Mouse (Mus musculus) lung, embryonic 15.5 days (tissue): Measurements from ENCODE around the gene 2810408A11Rik. TPM values are rescaled to one million over a fixed set of nuclear protein-coding genes. Genes with fewer than 3 reads are reported as not detected.
A peak's percentile ranks its signal among the peaks of the same experiment; 100 is the strongest.
"Not testable (repeated sequence)": the region's sequence is repeated elsewhere in the genome, so short reads cannot be mapped to it uniquely, and the experiment has no call there.

Source experiments
- ATAC-seq: fragments of 200-750 bp; cut with Nextera tagmentation; 2 replicates; pipeline ENCODE4 v1.8.0; 2017; ENCODE audit warnings: moderate number of reproducible peaks, borderline replicate concordance; ENCODE audit not compliant: low FRiP score, low TSS enrichment; ENCODE audit errors: extremely low read depth
- H3K27ac ChIP-seq: fragments of 300-500 bp; sonication (generic); 2 replicates; pipeline ENCODE4 v1.5.1; 2015; ENCODE audit warnings: moderate library complexity, mild to moderate bottlenecking, inconsistent platforms
- H3K27me3 ChIP-seq: fragments of 300-500 bp; sonication (generic); 2 replicates; pipeline ENCODE4 v1.6.1; 2015; ENCODE audit warnings: inconsistent platforms
- H3K36me3 ChIP-seq: fragments of 300-500 bp; sonication (generic); 2 replicates; pipeline ENCODE4 v1.6.1; 2015; ENCODE audit warnings: inconsistent platforms
- H3K4me1 ChIP-seq: fragments of 300-500 bp; sonication (generic); 2 replicates; pipeline ENCODE4 v1.6.1; 2015; ENCODE audit warnings: inconsistent platforms
- H3K4me2 ChIP-seq: fragments of 300-500 bp; sonication (generic); 2 replicates; pipeline ENCODE4 v1.6.1; 2015; ENCODE audit warnings: inconsistent platforms, mild to moderate bottlenecking, moderate library complexity
- H3K4me3 ChIP-seq: fragments of 300-500 bp; sonication (generic); 2 replicates; pipeline ENCODE4 v1.5.1; 2015; ENCODE audit warnings: mild to moderate bottlenecking, inconsistent platforms
- H3K9ac ChIP-seq: fragments of 300-500 bp; sonication (generic); 2 replicates; pipeline ENCODE4 v1.6.1; 2015; ENCODE audit warnings: inconsistent platforms
- H3K9me3 ChIP-seq: fragments of 300-500 bp; sonication (generic); 2 replicates; pipeline ENCODE4 v1.6.1; 2016; ENCODE audit warnings: inconsistent platforms
- WGBS: fragments of 180-500 bp; shearing (Covaris S2); methylation state at CpG from one replicate; pipeline ENCODE4 v1.1.7; 2015; 5-methylcytosine and 5-hydroxymethylcytosine counted together
- polyA plus RNA-seq: library from polyadenylated mRNA; unstranded; fragments of >200 nt; fragmentation: Nextera tagmentation; extraction: Ambion mirVana; gene quantifications from 2 replicates; pipeline ENCODE4 v1.2.1, GENCODE M21; 2015

2810408A11Rik gene
- polyA plus RNA-seq, 1 experiment from 2014 or later: 13.0 TPM

DNA sequence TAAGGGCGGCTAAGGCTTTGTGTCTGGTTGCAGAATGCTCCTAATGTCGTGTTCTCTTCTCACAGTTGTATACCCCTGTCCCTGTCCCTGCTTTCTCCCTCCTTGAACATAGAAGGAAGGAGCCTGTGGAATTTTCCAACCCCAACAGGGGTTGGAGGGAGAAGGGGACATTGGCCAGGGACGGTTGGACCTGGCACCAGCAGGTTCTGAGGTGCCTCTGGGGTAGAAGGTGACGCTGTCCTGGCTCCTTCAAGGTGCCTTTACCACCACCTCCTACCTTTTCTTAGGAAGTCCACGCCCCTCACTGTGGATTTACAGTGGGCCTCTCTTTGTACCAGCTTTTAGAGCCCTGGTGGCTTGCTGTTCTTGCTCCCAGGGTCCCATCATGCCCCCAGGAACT lies 37.0 kb upstream of the 2810408A11Rik start:
- H3K27ac ChIP-seq: no peak overlapping the region
- peaks cover 34% of the 10 kb centered on the region for H3K4me1 ChIP-seq
- H3K36me3 ChIP-seq: no peaks in the 10 kb centered on the region; the same call in 1 of the 2 replicates
- no peak overlapping the region for H3K9ac ChIP-seq
- H3K9me3 ChIP-seq: no peaks in the 10 kb centered on the region
- peaks cover 40% of the 10 kb centered on the region for H3K27me3 ChIP-seq
- no peak for ATAC-seq
- no peak overlapping the region for H3K4me3 ChIP-seq
- H3K4me2 ChIP-seq: no peak overlapping the region
- WGBS: 64% methylated on average over 5 of the region's 5 CpGs

DNA sequence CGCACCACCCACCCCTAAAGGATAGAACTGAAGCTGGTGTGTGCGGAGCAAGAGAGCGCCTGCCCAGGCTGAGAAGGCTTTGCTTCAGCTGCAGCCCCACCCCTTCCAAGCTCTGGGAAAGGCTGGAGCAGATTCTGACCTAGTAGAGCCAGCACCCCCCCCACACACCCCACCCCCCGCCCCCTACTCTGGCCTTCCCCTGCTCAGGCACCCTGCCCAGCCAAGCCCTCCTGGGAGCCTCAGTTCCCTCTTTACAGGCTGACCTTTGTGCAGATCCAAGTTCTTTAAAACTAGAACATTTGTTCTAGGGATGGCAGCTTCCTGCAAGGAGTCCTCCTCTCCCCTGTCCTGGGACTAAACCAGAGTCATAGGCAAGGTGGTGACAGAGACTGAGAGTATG lies 36.6 kb upstream of the 2810408A11Rik start:
- ATAC-seq: no peak
- H3K4me2 ChIP-seq: peak overlapping the region; percentile 99; the same call in 1 of the 2 replicates
- H3K4me3 ChIP-seq: no peak overlapping the region

DNA sequence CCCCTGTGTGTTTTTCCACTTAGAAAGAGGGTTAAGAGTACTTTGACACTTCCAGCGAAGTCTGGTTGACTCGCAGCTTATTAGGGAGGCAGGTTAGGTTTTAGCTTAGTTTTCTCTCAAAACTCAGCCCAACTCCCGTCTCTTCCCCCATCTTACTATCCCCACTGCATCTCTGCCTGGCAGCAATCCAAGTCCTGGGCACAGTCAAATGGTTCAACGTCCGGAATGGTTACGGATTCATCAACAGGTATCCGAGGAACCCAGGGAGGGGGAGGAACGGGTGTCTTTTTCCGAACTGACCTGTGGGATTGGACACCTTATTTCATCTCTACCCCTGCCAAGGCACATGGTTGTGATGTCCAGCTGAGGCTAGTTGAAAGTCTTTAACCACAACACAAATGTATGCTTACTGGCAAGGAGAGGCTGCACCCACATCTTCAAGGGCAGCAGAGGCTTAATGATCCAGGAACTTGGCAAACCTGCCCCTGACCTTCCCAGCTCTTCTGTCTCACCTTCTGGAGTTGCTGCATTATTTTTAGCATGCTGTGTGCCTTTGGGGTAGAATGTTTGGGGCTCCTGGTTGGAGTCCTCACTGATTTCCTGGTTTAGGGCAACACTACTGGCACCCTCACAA lies 36.0 kb upstream of the 2810408A11Rik start:
- Histone ChIP-seq H3K4me3 (peak overlapping the region; percentile 53), H3K27me3 (peaks cover 40% of the 10 kb centered on the region), H3K4me1 (peaks cover 34% of the 10 kb centered on the region), H3K36me3 (no peaks in the 10 kb centered on the region), H3K27ac (no peak overlapping the region), H3K9ac (no peak overlapping the region), H3K4me2 (peak overlapping the region; percentile 99), H3K9me3 (no peaks in the 10 kb centered on the region)
- ATAC-seq: no peak
- WGBS: 22% methylated on average over 9 of the region's 9 CpGs

More for the DNA sequence above, 36.6 kb upstream of the 2810408A11Rik start:
- Histone ChIP-seq H3K4me1 (peaks cover 34% of the 10 kb centered on the region), H3K9me3 (no peaks in the 10 kb centered on the region), H3K9ac (no peak overlapping the region), H3K36me3 (no peaks in the 10 kb centered on the region), H3K27ac (no peak overlapping the region), H3K27me3 (peaks cover 40% of the 10 kb centered on the region)
- 43% methylated on average over 4 of the region's 4 CpGs for WGBS

DNA sequence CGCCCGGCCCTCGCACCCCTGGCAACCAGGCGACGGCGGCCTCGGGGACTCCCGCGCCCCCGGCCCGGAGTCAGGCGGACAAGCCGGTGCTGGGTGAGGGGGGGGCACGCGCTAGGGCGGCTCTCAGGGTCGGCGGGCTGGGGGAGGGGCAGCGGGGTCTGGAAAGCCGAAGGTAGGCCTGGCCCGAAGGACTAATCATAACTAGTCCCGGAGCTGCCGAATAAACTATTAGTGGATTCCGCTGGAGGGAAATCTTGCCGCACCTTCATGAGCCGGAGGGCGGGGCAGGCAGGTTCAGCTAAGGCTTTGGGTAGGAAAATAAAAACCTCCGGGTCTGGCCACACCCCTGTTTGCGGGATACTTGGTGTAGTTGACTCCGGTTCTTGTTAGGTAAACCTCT lies 35.4 kb upstream of the 2810408A11Rik start:
- H3K27me3 ChIP-seq: peaks cover 40% of the 10 kb centered on the region
- H3K9ac ChIP-seq: peak overlapping the region; percentile 44
- H3K4me3 ChIP-seq: peak overlapping the region; percentile 53
- no peaks in the 10 kb centered on the region for H3K36me3 ChIP-seq
- peak overlapping the region; percentile 99 for H3K4me2 ChIP-seq
- no peaks in the 10 kb centered on the region for H3K9me3 ChIP-seq
- WGBS: 1% methylated on average over 30 of the region's 30 CpGs
- no peak overlapping the region for H3K27ac ChIP-seq
- ATAC-seq: no peak
- H3K4me1 ChIP-seq: peaks cover 34% of the 10 kb centered on the region

DNA sequence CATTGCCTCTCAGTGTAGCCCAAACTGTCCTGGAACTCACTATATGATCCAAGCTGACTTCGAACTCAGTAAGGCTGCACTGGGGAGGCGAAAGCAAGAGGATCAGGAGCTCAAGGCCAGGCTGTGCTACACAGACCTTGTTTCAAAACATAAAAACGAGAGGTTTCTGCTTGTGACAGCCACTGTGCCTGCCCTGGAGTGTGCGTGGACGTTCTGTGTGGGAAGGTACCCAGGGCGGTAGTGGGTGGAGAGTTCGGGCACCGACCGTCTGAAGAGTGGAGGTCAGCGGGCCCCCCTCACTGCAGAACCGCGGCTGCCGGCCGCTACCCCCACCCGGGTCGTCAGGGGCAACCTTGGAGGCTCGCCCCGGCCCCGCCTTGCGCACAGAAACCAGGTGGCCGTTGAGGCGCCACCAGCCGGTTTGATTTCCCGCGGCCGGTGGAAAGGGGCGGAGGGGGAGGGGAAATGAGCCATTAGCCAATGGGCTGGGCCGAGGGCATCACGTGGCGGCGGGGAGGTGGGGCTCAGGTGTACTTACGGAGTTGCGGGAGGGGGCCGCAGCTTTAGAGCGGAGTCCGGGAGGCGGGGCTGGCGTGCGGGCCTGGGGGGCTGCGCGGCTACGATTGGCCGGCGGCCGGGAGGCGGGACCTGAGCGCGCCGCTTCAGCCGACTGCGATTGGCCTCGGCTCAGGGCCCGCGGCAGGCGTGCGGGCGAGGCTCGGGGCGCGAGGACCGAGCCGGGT lies 34.5 kb upstream of the 2810408A11Rik start, which contains the start of gene Ybx2:
Gene Ybx2, plus strand, starts transcription at position 660 of the 743 bp plus-strand sequence.
- no peak within 1 kb of the TSS for H3K27ac ChIP-seq
- WGBS: 3% methylated on average over 46 of the region's 62 CpGs
- peak; percentile 76 for ATAC-seq

DNA sequence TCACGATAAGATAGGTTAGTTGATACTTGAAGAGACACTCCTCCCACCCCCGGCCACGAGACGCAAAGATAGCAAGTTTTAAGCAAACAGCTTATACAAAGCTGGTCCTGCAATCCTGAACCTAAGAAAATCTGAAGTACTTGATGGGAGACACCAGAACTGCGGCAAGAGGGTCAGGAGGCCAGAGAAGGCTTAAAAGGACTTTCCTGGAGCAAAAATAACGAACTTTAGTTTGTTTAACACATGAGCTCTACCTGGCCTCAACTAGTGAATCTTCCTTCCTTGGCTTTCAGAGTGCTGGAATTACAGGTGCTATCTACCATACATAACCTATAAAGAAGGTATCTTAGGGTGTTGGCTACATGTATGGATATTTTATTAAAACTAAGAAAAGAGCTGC lies 33.9 kb upstream of the 2810408A11Rik start:
- Histone ChIP-seq H3K4me3 (peak overlapping the region; percentile 15; the same call in 1 of the 2 replicates), H3K27ac (no peak overlapping the region), H3K4me1 (peaks cover 34% of the 10 kb centered on the region), H3K27me3 (peaks cover 40% of the 10 kb centered on the region), H3K36me3 (no peaks in the 10 kb centered on the region), H3K9me3 (no peaks in the 10 kb centered on the region), H3K9ac (no peak overlapping the region), H3K4me2 (peak overlapping the region; percentile 99)
- WGBS: 12% methylated on average over 6 of the region's 6 CpGs
- ATAC-seq: no peak

More for the DNA sequence above, 34.5 kb upstream of the 2810408A11Rik start, which contains the start of gene Ybx2:
- Histone ChIP-seq H3K9ac (peak within 1 kb of the TSS; percentile 44), H3K4me2 (peak within 1 kb of the TSS; percentile 99), H3K27me3 (peaks cover 40% of the 10 kb centered on the region), H3K36me3 (no peaks in the 10 kb centered on the region), H3K9me3 (no peaks in the 10 kb centered on the region), H3K4me3 (peak within 1 kb of the TSS; percentile 53), H3K4me1 (peaks cover 34% of the 10 kb centered on the region)

DNA sequence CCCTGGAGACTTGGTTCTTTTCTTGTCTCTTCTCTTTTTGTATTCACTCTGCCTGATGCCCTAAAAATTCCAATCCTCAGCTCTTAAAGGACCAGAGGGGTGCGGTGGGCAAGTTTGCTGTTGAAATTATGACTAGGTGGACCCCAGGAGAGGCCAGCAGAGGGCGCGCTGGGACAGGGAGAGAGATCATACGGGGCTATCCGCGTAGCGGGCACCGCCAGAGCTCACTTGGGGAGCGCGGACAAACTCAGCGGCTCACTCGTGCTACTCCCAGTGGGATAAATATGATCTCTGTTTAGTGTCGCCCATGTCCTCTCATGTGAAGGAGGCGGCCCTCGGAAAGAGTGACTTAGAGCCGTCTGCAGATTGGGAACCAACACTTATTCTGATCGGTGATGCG lies 33.4 kb upstream of the 2810408A11Rik start:
- Histone ChIP-seq H3K4me3 (peak overlapping the region; percentile 15), H3K4me2 (peak overlapping the region; percentile 99), H3K9ac (no peak overlapping the region), H3K27ac (no peak overlapping the region), H3K27me3 (peaks cover 40% of the 10 kb centered on the region), H3K9me3 (no peaks in the 10 kb centered on the region), H3K4me1 (peaks cover 34% of the 10 kb centered on the region), H3K36me3 (no peaks in the 10 kb centered on the region)
- ATAC-seq: peak; percentile 53; the same call in 1 of the 2 replicates
- WGBS: 0% methylated on average over 18 of the region's 18 CpGs

DNA sequence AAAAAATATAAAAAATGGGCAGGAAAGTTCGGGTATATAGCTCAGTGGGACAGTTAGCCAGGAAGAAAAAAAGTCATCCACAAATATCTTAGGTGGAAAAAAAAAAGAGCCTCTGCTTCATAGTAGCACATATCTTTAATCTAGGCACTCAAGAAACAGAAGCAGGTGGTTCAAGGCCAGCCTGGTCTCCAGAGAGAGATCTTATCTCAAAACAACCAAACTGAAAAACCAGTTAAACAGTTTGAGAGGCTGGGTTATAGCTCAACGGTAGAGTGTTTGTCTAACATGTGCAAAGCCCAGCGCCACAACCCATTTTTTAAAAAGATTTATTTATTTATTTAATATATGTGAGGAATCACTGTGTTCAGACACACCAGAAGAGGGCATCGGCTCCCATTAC lies 32.3 kb upstream of the 2810408A11Rik start:
- ATAC-seq: no peak
- no peak overlapping the region for H3K4me3 ChIP-seq
- H3K4me1 ChIP-seq: peaks cover 34% of the 10 kb centered on the region
- no peak overlapping the region for H3K27ac ChIP-seq
- no peaks in the 10 kb centered on the region for H3K9me3 ChIP-seq
- H3K27me3 ChIP-seq: peaks cover 32% of the 10 kb centered on the region
- no peak overlapping the region for H3K4me2 ChIP-seq
- WGBS: 54% methylated on average over 4 of the region's 4 CpGs
- H3K36me3 ChIP-seq: no peaks in the 10 kb centered on the region
- no peak overlapping the region for H3K9ac ChIP-seq

DNA sequence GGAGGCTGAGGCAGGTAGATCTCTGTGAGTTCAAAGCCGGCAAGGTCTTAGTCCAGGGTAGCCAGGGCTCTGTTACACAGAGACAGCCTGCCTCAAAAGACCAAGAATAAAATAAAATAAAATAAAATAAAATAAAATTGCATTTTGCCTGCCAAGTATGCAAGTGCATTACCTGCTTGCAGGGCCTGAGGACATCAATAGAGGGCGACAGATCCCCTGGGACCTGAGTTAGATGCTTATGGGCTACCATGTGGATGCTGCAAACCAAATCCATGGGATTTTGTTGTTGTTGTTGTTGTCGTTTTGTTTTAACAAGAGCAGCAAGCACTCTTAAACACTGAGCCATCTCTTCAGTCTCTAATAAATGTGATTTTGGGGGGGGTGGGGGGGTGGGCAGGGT lies 31.5 kb upstream of the 2810408A11Rik start:
- H3K4me1 ChIP-seq: peaks cover 31% of the 10 kb centered on the region

DNA sequence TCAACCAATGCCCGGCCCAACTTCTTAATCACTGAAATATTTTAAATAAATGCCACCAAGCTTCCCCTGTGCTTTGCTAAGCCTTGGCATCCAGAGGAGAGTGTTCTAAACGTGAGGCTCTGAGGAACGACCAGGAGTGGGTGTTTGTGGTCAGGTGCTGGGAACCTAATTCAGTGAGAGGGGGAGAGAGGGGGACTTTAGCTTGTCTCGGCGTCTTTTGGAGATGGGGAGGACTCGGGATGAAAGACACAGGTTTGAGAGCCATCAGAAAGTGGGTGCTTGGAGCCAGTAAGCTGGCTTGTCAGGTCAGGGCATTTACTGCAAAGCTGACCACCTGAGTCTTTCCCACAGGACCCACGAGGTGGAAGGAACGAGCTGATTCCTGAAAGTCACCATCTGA lies 31.0 kb upstream of the 2810408A11Rik start:
- Histone ChIP-seq H3K9me3 (no peaks in the 10 kb centered on the region), H3K9ac (no peak overlapping the region), H3K27me3 (peaks cover 19% of the 10 kb centered on the region), H3K4me1 (peaks cover 26% of the 10 kb centered on the region), H3K4me2 (no peak overlapping the region), H3K4me3 (no peak overlapping the region), H3K36me3 (no peaks in the 10 kb centered on the region), H3K27ac (no peak overlapping the region)
- ATAC-seq: no peak
- 64% methylated on average over 8 of the region's 8 CpGs for WGBS

More for the DNA sequence above, 31.5 kb upstream of the 2810408A11Rik start:
- ATAC-seq: no peak
- peaks cover 23% of the 10 kb centered on the region for H3K27me3 ChIP-seq
- H3K9me3 ChIP-seq: no peaks in the 10 kb centered on the region
- no peaks in the 10 kb centered on the region for H3K36me3 ChIP-seq
- no peak overlapping the region for H3K4me3 ChIP-seq
- WGBS: 29% methylated on average over 3 of the region's 3 CpGs
- H3K9ac ChIP-seq: no peak overlapping the region
- H3K4me2 ChIP-seq: no peak overlapping the region
- no peak overlapping the region for H3K27ac ChIP-seq

DNA sequence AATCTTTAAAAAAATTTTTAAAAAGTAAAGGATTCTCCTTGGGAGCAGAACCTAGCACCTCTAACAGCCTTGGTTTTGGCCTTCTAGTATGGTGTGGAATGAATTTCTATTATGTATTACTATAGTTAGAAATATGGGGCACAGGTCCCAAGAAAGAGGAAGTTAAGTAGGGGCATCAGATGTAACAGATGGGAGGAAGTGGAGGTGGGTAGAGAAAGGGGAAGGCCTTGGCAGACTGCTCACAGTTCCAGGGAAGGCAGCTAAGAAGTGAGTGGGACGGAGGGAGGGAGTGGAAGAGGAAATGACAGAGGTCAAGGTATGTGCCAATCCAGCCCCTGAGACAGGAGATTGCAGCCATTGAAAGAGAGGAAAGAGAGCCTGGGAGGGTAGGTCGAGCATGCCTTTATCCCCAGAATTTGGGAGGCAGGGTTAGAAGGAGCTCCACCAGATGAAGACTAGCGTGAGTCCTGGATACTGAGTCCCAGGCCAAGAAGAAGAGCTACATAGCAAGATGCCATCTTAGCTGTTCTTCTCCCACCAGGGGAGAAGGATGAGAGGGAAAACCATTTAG lies 30.3 kb upstream of the 2810408A11Rik start:
- H3K4me3 ChIP-seq: no peak overlapping the region
- 67% methylated on average over 3 of the region's 3 CpGs for WGBS
- H3K27ac ChIP-seq: no peak overlapping the region
- no peak overlapping the region for H3K4me2 ChIP-seq
- no peaks in the 10 kb centered on the region for H3K36me3 ChIP-seq
- ATAC-seq: no peak
- H3K9me3 ChIP-seq: no peaks in the 10 kb centered on the region
- H3K4me1 ChIP-seq: peaks cover 19% of the 10 kb centered on the region
- no peak overlapping the region for H3K9ac ChIP-seq
- peaks cover 11% of the 10 kb centered on the region for H3K27me3 ChIP-seq

DNA sequence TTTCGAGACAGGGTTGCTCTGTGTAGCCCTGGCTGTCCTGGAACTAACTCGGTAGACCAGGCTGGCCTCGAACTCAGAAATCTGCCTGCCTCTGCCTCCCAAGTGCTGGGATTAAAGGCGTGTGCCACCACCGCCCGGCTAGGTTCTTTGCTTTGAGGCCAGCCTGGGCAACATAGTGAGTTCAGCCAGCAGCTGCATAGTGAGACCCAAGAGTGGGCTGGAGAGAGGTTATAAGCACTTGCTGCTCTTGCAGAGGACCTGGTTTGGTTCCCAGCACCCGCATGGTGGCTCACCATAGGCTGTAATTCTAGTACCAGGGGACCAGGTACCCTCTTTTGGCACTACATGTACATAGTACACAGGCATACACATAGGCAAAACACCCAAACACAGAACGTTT lies 29.4 kb upstream of the 2810408A11Rik start:
- WGBS: 81% methylated on average over 8 of the region's 8 CpGs
- not testable (repeated sequence) for H3K4me3 ChIP-seq

More for the DNA sequence above, 29.4 kb upstream of the 2810408A11Rik start:
- not testable (repeated sequence) for H3K36me3 ChIP-seq, H3K9me3 ChIP-seq, ATAC-seq, H3K9ac ChIP-seq, H3K4me2 ChIP-seq, H3K27me3 ChIP-seq, H3K27ac ChIP-seq
- peaks cover 10% of the 10 kb centered on the region for H3K4me1 ChIP-seq
